Mouse (Mus musculus) c-Kit-negative CD71-positive TER-119-positive erythroid progenitor cells, embryonic 14.5 days (primary cell): ENCODE measurements around the gene Lmntd2.
A peak's percentile ranks its signal among the peaks of the same experiment; 100 is the strongest.
"Not testable (repeated sequence)": the region's sequence is repeated elsewhere in the genome, so short reads cannot be mapped to it uniquely, and the experiment has no call there.

Experiments used
- DNase-seq: peaks from one replicate; pipeline ENCODE4 v3.0.0-alpha.2; 2013; ENCODE audit warnings: low read depth, low spot score

Gene Lmntd2

DNA sequence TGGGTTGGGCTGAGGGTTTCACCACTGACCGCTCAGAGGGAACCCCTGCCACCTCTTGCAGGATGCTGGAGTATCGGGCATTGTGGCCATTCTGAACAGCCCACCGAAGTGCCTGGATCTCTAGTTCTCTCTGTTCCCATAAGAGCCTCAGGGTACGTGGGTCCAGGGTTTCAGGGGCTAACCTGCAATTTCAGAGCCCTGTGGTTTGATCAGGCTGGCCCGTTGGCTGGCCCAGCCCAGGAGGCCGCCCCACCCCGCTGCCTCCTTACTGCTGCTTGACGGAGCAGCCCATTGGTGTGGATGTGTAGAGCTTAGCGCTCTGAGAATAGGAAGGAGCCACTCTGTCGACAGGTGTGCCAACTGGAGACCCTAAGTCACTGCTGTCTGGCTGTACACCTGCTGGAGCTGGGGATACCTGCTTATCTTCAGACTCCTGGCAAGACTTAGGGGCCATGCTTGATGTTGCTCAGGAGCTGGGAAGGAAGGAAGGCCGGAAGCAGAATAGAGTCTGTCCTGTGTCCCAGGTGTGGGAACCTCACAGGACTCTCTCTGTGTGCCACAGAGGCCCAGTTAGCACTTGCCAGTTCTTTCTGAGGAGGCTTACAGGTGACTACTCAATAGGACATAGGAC, at the start of gene Lmntd2:
Gene Lmntd2 (minus strand): TSS at position 476 of the 631 bp plus-strand sequence.
- DNase-seq: no peak

DNA sequence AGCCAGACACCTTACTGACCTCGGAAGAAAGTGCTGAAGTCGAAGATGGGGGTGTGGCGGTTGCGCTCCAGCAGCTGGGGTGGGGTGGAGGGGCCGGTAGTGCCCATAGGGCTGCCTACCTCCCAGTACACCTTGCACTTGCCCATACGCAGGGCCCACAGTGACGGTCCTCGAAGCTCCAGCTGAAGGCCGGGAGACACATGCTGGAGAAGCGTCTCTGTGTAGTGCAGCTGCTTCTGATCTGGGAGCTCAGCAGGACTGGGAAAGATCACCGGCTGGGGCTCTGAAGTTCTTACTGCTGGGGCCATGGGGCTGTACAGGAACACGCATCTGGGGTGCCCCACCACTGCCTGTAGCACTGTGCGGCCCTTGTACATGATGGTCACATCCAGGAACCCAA, 49.8 kb upstream of the Lmntd2 start:
- no peak for DNase-seq

DNA sequence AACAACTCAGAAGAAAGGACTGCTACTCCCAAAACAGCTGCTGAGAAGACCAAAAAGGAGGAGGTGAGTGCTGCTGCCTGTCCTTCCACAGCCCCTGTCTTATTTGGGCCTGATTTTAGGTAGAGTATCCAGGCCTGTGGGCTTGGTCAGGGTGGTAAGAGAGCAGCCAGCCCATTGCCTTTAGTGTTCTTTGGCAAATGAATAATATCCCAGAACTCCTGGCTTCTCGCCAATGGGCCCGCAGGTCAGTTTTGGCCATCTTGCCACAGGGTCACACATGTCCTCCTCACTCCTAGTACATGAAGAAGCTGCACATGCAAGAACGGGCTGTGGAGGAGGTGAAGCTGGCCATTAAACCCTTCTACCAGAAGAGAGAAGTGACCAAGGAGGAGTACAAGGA, 47.6 kb upstream of the Lmntd2 start:
- DNase-seq: no peak

DNA sequence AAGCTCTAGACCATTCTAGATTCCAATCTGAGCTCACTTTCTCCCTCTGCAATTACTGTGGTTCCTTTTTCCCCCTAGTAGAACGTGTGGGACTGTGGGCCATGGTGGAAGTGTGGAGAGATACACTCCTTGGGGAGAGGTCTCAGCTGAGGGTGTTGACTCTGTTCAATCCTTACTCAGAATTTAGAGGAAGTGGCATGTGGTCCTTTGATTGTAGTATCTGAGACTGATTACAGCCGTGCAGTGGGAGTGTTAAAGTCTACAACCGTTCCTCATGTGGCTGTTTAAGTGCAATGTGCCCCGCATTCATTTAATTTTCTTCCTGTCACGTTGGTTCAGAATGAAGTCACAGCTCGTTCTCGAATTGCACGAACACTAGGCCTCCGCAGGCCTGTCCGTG, 42.3 kb upstream of the Lmntd2 start:
- DNase-seq: no peak

DNA sequence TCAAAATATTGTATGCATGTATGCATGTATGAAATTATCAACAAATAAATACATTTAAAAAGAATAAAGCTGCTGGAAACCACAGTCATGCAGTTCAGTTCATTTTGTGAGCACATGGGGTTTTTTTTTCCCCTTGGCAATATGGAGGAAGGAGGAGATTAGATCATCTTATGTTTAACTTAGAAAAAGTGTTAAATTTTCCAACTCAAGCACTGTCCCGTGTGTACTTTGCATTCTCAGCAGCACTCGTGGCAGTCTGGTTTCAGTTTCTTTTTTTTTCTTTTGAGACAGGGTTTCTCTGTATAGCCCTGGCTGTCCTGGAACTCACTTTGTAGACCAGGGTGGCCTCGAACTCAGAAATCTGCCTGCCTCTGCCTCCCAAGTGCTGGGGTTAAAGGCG, 36.6 kb upstream of the Lmntd2 start:
- DNase-seq: not testable (repeated sequence)

DNA sequence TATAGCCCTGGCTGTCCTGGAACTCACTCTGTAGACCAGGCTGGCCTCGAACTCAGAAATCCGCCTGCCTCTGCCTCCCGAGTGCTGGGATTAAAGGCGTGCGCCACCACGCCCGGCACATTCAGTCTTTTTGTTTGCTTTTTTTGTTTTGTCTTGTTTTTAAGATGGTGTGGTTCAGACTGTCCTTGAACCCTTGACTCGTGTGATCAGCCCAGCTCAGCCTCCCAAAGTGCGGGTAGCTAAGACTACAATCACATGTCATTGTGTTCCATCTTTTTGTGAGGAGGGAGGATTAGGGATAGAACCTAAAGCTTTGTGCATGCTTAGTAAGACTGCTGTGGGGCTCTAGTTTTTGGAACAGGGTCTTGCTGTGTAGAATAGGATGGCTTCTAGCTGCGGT, 17.7 kb upstream of the Lmntd2 start:
- no peak for DNase-seq

DNA sequence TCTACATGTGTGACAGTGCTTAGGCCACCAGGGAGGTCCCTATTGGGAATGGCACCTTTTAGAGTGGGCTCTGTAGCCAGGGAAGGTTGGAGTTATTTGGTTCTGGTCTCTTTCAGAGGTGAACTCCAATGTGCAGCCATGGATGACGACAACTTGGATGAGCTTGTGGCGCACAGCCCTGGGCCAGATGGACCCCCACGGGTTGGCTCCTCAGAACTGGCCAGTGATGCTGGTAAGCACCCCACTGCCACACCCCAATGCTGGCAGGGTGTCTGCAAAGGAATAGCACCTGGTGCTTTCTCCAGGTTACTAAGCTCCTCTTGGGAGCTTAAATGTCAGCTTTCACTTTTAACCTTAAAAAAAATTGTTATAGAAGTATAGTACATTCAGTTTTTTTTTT, 17.2 kb upstream of the Lmntd2 start:
- no peak for DNase-seq

DNA sequence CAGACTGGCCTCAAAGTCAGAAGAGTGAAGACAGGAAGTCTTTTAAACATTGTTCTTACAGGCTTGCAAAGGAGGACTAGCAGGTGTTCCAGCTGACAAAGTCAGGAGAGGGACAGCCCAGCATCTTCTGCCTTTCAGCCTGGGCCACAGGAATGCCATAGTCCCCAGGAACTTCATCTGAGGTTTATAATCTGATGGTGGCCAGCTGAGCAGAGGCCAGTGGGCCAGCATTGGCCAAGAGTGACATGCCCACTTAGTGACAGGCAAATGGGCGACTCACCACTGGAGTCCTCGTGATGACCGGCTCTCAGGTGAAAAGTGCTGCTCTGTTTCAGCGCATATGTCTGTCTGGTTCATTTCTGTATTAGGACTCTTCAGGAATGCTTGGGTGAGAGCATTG, 16.7 kb upstream of the Lmntd2 start:
- DNase-seq: no peak

DNA sequence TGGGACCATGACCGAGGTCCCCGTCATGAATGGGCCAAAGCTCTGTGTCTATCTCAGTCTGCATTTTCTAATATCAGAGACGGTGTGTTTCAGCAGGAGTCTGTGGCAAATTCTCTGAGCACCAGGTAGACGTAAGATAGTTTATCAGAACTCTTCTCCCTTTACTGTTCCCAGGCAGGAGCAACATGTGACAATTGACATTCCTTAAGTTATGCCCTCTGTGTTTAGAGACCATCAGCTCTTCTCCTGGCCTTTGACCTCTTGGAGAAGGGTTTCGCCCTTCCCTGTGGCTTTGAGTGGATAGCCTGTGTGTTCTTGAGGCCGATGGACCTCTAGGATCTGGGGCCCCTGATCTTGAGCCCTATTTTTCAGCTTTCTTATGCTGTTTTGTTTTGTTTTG, 15.8 kb upstream of the Lmntd2 start:
- no peak for DNase-seq

DNA sequence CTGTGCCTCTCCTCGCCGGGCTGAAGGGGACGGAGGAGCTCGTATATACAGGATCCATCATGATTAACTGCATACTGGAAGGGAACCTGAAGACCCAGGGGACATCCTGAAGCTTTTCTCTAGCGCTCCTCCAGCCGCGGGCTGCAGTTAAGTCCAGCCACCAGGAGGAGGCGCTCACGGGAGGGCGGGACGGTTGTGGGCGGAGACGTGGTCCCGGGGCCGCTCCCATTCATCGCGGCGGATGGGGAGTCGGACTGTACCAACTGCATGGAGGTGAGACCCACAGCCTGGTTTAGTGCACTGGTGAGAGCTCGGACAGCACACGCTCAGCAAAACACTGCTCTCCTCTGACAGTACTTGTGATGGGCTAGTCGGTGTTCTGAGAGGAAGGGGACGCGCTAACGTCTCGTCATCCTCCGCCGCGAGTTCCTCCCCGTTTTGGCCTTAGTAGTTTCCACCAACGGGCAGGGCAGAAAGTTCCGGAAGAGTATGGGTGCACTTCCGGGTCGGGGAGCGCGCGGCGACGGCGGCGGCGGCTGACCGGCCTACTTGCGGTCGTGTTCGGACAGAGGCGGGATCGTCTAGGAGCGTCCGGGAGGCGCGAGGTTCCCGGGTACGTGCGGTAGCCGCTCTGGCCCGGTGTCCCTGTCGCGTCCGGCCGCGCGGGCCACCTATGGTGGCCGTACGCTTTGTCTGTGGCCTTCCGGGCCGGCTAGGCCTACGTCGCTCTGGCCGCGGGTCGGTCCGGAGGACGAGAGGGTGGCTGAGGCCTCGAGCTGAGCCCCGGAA, 14.6 kb upstream of the Lmntd2 start, which contains the start of gene Phrf1:
Gene Phrf1 (plus strand): TSS at position 506 of the 789 bp plus-strand sequence.
- peak; percentile 90 for DNase-seq

DNA sequence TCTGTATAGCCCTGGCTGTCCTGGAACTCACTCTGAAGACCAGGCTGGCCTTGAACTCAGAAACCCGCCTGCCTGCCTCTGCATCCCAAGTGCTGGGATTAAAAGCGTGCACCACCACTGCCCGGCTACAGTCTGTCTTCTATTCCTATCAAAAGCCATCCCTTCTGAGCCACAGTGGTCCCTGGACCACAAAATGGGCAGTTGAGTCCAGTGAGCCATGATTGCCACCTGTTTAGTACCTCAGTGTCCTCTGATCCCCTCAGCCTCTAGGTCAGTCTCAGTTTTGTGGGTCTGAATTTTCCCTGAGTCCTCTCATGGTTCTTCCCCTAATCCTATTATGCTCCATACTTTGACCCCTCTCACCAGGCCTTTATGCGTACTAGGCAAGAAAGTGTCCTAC, 13.9 kb upstream of the Lmntd2 start:
- no peak for DNase-seq

DNA sequence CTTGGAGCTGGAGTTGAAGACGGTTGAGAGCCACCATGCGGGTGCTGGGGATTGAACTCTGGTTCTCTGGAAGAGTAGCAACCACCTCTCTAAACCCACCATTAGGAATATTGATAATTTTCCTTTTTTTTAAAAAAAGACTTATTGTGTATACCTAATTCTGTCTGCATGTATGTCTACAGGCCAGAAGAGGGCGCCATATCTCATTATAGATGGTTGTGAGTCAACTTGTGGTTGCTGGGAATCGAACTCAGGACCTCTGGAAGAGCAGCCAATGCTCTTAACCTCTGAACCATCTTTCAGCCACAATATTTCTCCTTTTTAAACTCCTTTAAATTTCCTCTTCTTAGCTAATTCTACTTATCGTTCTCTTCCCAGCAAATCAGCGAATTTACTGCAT, 12.7 kb upstream of the Lmntd2 start:
- no peak for DNase-seq

DNA sequence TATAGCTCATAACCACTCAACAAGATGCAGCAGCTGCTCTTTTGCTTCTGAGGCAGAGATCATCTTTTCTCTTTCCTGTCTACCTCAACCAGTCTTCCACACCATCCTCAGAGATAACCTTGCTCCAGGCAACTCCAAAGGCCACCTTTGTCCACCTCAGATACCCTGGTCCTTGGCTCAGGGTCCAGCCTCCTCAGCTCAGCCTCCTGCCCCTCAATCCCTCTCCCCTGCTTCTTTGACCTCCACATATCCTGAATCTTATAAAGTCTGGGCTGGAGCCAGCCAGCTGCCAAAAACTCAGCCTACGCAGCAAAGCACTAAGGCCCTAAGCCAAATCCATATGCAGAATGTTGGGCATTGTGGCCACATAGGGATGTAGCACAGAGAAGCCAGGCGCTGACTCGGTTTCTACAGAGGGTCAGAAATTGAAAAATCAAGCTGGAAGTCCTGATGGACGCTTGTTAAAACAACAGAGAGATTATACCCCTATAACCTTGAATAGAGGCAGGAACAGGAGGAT, 8.9 kb upstream of the Lmntd2 start:
- DNase-seq: no peak

DNA sequence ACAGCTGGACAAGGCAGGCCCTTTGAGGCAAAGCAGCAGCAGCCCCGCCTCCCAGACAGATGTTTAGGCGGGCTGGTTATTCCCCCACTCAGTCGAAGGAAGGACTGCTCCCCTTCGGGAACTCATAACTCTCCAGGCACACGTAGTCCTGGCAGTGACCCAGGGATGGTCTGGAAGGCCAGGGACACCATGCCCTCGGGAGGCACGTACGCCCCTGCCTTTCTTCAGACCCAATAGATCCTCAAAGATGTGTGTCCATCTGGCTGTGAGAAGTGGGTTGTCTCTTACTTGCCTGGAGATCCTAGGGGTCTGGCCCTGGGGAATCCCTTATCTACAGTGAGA, 8.2 kb upstream of the Lmntd2 start:
- no peak for DNase-seq

DNA sequence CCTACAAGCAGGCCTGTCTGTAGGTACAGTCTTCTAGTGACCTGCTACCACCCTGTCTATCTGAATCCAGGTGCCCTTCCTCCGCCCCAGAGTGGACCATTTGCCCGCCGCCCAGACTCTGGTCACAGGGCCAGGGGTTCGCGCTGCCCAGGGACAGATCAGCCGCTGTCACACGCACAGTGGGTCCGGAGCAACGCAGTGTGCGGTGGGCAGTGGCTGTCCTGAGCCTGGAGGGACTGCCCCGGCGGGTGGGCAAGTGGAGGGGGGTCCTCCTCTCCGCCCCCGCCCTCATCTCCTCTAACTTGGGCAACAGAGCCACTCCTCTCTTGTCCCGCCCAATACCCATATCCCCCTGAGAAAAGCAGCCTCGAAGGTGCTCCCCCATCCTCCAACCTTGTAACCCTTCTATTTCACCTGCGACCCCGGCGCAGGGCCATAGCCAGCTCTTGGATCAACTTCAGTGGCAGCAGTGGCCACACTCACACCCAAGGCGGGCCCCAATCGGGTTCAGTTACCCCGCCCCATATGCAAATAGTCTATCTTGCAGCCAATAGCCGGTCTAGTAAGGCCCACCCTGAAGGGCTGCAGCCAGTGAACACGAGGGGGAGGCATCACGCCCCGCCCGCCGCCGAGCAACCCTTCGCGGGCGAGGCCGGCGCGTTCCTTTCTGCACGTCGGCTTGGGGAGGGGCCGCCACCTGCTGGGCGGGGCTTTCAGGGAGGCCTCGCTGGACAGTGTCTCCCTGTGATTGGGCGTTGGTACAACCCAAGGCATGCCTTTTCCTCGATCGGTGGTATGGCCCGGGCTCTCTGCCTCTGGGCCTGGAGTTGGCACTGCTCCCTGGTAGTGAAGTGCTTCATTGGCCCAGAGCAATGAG, 7.6 kb upstream of the Lmntd2 start:
- peak; percentile 98 for DNase-seq

DNA sequence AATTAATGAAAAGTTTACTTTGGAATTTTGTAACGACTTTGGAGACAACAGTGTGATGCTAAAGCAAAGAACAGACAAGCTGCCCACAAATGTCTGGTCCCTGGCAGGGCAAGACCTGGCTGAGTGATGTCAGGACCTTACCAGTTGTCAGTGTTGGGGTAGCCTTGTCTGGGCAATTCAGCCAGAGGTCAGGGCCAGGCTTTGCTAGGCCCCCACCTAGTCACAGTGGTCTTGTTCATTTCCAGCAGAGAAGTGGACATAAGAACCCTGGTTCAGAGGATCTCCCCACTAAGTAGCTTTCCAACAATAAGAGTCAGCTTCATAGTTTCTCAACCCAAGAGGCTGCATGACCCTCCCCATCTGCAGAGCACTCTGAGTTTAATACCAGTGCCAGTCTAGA, 6.5 kb upstream of the Lmntd2 start:
- no peak for DNase-seq

DNA sequence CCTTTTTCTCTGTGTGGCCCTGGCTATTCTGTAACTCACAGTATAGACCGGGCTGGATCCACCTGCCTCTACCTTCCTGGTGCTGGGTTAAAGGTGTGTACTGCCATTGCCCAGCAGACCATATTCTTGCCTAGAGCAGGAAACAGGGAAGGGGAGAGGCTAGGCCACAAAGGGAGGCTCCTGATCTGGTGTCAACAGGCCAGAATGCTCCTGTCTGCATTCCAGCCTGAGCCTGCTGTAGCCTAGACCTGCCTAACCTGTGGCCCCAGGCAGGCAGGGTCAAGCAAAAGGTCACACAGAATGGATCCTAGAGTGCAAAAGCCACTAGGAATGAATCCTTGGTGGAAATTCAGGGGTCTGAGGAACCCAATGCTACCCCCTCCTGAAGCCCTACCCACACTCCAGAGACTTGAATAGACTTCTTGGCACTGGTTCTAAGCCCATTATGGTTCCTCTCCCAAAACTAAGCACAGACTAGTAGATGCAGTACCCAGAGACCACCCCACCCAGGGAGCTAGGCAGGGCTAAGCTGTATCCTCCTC, 5.7 kb upstream of the Lmntd2 start:
- no peak for DNase-seq

DNA sequence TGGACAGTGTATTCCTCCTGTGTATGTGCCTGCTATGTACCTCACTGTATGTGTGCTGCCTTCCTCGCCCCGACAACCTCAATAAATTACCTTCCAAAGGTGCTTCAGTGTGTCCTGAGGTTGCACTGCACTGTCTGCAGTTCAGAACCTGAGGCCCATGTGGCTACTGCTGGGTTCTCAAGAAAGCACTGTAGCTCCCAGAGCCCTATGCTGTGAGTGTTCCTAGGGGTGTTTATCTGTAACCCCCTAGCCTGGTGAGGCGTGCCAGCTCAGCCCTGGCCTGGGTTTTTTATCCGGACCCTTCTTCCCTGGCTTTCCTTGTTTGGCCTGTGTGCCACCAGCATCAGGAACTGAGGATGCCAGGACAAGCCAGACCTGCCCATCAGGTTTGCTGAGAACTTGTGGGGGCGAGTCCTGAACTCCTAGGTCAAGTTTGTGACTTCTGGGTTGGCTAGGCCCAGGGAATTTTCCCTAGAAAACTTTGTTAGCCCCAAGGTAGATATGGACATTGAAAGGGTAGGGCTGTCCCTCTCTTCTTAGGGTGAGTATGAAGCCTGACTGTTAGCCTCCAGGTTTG, 4.8 kb upstream of the Lmntd2 start:
- no peak for DNase-seq

DNA sequence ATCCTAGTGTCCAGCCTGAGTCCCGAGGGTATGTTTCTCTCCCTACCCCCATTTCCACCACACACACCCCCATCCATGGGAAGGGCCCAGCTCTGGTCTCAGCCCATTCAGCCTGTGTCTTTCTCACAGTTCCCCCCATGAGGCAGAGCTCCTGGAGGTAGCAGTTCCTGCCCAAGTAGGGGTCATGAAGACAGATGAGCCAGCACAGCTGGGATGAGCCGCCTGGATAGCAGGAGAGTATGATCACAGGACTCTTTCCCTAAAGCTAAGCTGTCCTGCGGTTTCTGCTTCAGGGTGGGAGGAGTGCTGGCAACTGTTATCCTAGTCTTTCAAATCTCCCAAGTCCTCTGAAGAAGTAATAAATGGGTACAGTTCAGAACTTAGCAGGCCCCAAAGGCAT, 4.3 kb upstream of the Lmntd2 start:
- no peak for DNase-seq

DNA sequence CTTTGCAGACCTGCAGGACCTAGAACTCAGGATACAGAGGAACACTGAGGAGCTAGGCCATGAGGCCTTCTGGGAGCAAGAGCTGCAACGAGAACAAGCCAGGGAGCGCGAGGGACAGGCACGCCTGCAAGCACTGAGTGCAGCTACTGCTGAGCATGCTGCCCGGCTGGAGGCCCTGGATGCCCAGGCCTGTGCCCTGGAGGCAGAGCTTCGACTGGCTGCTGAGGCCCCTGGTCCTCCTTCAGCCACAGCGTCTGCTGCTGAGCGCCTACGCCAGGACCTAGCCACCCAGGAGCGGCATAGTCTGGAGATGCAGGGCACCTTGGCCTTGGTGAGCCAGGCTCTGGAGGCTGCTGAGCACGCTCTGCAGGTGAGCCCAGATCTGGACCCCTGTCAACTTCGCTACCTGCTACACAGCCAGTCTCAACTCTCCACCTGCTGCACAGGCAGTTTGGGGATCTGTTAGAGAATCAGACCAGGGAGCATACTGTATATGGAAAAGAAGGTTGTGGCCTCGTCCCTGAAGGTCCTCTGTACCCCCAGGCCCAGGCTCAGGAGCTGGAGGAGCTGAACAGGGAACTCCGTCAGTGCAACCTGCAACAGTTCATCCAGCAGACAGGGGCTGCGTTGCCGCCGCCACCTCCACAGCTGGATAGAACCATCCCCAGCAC, 3.6 kb upstream of the Lmntd2 start:
- DNase-seq: no peak

DNA sequence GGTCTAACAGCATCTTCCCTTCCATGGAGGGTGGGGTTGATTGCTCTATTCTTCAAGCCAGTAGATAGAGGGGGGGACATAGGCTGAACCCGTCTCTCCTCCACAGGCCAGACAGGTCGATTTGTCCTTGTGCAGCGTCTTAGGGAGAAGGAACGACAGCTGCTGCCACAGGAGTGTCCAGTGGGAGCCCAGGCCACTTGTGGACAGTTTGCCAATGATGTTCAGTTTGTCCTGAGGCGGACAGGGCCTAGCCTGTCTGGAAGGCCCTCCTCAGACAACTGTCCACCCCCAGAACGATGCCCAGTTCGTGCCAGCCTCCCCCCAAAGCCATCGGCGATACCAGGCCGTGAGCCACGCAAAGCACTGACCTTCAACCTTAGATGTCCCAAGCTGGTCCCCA, 3.0 kb upstream of the Lmntd2 start:
- no peak for DNase-seq
